Mouse (Mus musculus): ENCODE data around the gene Lcn4.

Gene Lcn4

DNA sequence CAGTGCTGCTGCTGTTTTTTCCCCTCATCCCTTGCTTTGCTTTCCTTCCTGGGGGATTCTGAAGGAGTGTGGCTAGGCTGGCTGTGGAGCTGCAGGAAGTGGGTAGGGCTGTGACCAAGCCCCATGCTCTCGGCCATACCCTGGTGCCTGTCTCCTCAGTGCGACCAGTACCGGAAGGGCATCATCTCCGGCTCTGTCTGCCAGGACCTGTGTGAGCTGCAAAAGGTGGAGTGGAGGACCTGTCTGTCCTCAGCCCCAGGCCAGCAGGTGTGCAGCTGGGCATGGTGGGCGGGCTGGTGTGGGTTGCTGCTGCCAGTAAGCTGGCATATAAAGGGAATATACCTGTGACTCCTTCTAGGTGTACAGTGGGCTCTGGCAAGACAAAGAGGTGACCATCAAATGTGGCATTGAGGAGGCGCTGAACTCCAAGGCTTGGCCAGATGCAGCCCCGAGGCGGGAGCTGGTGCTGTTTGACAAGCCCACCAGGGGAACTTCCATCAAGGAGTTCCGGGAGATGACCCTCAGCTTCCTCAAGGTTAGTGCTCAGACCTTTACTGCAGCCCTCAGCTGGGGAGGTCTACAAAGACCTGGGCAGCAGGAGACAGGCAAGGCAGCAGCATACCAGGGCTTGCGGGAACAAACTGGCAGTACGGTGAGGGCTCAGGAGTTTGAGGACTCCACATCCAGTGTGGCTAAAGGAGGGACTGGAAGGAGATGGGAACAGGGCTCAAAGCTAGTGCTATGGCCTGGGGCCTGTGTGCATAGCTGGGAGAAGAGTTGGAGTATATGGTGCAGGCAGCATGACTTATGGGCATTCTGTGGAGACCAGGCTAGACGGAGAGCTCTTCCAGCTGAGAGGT lies 36.2 kb downstream of the Lcn4 start:
- no peak for DNase-seq (ENCODE audit: low spot score in 2 of 2)

DNA sequence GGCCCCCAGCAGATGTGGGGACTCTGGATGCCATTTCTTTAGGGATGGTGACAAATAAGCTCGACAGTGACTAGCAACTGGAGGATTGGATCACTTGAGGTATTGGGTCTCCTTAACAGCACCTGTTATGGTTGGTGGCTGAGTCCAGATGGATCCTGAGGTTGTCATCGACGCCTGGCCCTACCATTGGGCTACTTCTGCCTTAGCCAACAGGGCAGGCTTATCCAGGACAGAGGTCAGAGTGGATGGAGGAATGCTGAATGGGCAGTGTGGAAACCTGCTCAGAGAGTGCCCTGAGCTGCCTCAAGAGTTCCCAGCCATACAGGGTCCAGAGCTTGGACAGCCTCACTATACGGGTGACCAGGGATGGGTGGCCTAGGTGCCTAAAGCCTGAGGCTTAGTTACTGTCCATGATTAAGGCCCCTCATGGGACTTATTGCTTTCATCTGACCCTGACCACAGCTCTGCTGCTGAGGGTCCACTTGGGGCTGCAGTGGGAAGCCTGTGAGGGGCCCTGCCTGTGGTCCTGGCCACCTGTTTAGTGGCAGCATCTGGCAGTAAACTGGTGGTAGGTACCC lies 37.0 kb downstream of the Lcn4 start:
- DNase-seq (ENCODE audit: low spot score in 2 of 2), result no peak

DNA sequence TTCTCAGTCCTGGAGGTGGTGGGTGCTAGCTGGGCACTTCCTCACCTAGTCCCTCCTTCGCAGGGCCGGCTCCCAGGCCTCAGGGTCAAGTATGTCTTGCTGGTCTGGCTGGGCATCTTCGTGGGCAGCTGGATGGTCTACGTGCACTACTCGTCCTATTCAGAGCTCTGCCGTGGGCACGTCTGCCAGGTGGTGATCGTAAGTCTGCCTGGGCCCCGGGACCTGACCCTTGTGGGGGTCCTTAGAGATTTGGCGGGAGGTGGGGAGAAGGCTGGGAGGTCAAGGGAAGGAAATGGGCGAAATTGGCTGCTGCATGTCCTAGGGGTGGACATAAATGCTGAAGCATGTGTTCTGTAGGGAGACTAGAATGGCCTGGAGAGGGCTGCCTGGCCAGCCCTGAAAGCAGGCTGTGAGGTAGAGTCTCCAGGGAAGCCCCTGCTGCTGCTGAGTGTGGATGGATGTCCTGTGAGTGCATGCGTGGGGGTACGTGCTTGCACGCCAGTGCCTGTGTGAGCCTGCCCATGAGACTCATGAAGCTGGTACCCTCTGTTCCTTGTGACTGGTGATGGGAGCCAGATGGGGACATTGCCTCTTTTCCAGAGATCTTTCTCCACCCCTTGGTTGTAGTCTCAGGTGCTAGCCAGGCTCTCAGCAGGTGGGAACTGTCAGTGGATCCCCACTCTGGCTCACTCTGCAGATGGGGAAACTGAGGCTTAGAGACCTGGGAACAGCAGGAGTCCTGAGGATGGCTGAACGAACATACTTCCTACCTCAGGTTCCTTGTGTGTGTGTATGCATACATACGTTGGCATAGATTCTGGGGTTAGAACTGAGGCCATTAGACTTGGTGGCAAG lies 38.3 kb downstream of the Lcn4 start:
- no peak for DNase-seq (ENCODE audit: low spot score in 2 of 2)

DNA sequence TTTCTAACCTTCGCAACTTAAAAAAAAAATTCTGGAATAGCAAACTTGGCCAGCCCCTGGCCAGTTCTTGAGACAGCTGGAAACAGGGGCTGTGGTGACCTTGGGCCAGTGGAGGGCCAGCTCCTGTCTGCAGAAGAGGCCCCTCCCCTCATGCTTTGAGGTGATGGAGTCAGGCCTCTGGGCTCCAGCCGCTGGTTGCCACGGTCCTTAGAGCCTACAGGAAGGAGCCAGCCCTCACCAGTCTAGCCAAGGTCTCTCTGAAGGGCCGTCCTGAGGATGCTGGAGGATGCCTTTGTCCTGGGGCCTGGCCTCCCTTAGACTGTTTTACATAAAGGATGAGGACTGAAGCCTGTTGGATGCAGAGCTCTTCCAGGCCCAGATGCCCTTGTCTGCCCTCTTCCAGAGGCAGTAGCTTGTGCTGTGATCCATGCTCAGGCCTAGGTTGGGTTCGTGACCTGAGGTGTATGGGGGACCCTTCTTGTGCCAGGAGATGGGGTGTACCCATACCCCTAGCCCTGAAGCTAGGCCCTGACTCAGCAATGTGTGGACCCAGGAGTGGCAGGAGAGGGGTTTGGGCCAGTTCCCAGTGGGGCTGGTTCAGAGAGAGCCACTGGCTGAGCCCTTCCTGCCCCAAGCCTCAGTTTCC lies 42.2 kb downstream of the Lcn4 start:
- no peak for DNase-seq (ENCODE audit: low spot score in 2 of 2)

DNA sequence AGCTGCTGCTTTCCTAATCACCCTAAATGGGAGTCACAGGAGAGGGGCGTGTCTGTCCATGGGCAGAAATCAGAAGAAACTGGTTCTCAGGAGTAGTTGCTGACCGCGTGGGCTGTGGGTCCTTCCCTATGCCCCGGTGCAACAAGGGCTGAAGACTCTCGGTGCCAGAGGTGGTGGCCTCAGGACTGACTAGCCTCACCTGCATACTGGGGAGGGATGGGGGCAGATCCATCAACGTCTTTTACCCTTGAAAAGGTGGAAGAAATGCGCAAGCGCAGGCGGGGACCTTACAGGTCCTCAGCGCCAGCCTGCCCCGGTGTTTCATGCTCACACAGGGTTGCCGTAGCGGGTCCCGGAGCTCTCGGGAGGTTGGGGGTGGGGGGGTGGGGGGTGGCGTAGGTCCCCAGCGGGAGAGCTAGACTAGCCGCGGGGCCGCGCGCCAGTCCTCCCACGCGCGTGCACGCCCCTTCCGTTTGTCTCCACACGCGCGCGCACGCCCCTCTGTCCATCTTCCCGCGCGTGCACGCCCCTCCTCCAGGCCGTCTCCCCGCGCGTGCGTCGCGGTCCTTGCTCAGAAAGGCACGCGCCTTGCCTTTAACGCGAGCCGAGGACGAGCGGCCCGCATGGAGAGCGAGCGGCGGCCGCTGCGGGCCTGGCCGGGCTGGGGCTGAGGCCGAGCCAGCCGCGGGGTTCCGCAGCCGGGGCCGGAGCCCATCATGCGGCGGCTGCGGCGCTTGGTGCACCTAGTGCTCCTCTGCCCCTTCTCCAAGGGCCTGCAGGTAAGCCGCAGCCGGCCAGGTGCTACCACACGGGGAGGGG lies 43.0 kb downstream of the Lcn4 start, which contains the start of gene Fam69b:
Gene Fam69b (plus strand): TSS at position 537 of the 819 bp plus-strand sequence.
- peak; percentile 85 for DNase-seq (ENCODE audit: low spot score in 2 of 2)

DNA sequence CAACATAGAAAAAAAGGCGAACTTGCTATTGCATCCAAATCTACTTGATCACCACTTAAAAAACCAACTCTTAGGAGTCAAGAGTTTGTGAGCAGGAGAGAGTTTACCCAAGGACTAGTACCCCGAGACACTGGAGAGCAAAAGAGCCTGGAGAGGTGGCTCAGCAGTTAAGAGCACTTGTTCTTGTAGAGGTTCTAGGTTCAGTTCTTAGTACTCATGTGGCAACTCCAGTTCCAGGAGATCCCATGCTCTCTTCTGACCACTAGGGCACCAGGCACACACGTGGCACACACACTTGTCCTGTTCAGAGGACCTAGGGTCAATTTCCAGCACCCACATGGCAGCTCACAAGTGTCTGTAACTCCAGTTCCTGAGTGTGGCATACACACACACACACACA lies 45.0 kb downstream of the Lcn4 start:
- no peak for DNase-seq (ENCODE audit: low spot score in 2 of 2)

DNA sequence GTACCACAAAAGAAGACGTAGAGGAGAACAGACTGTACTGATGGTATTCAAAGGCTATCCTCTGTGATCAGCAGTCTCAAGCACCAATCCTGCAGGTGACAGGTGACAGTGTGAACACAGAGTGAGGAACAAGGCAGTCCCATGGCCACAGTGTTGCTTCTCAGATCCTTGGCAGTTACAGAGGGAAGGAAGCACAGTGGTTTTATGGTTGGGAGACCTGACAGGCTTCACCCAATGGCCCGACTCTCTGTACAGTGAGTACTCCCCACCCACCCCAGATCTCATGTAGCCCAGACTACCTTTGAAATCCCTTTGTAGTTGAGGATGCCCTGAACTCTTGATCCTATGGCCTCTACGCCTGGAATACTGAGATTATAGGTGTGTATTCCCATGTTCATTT lies 45.7 kb downstream of the Lcn4 start:
- no peak for DNase-seq (ENCODE audit: low spot score in 2 of 2)

DNA sequence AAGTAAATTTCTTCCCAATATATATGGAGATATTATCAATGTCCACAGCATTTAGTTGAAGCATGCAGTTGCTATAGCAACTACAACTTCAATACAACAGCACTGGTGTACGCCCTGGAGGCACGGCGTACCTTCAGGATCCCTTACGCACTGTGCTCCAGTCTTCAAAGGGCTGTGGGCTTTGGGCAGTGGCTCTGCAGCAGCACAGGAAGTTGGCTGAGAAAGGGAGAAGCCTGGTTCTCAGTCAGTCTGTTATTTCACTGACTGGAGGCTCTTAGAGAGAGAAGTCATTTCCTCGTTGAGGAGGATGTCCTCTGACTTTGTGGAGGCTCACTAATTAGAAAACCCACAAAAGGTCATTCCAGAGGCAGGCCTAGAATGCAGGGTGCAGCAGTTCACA lies 48.1 kb downstream of the Lcn4 start:
- no peak for DNase-seq (ENCODE audit: low spot score in 2 of 2)

DNA sequence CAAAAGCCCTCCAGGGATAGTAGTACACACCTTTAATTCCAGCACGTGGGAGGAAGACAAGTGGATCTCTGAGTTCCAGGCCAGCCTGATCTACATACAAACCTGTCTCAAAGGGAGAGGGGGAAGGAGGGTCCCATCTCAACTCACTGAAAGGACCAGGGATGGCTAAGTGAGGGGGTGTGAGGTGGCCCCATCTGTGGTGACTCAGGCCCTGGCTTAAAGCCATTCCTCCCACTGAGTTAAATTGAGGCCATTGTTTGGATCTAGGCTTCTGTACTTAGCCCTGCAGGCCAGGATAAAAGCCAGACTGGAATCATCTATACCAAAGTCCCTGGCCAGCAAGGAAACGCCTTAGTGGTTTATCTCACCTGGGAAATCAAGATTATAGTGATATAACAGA lies 49.8 kb downstream of the Lcn4 start:
- DNase-seq (ENCODE audit: low spot score in 2 of 2), result no peak

DNA sequence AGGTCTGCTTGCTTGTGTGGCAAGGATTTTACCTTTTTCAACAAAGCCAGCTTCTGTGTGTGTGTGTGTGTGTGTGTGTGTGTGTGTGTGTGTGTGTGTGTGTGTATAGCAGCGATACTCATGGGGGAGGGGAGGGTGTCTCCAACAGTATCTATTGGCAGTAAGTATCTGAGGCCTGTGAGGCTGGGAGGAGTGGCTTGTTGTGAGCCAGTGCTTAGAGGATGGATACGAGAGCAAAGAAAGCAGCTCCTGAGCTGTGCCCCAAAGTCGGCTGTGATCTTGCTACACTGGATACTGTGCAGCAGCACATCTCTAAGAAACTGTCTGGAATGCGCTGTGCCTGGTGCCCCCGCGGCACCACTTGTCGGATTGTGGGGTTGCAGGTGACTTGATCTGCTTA lies 53.2 kb downstream of the Lcn4 start:
- DNase-seq (ENCODE audit: low spot score in 2 of 2), result no peak
